Mouse (Mus musculus): Measurements from ENCODE around the gene Zmat5. TPM values are rescaled to one million over a fixed set of nuclear protein-coding genes. Genes with fewer than 3 reads are reported as not detected.

Gene Zmat5
- total RNA-seq, 2 experiments from 2014 or later = 44.5 to 49.6 TPM

DNA sequence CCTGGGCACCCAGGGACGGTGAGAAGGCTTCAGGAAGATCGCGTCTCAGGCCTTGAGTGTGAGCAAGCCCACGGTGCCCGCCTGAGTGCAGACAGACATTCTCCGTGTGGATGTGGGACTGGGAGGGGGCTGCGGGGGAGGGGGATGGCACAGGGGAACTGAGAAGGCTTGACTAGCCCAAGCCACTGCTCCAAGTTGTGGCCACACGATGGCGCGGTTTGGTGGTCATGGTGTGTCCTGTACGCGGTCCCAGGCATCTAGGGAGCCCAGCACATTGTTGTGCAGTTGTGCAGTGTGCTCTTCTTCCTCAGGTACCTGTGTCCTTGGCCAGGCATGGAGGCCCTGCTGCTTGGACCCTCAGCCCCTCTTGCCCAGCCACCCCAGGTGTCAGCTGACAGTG, 29.7 kb downstream of the Zmat5 start:
- DNase-seq = no peak

DNA sequence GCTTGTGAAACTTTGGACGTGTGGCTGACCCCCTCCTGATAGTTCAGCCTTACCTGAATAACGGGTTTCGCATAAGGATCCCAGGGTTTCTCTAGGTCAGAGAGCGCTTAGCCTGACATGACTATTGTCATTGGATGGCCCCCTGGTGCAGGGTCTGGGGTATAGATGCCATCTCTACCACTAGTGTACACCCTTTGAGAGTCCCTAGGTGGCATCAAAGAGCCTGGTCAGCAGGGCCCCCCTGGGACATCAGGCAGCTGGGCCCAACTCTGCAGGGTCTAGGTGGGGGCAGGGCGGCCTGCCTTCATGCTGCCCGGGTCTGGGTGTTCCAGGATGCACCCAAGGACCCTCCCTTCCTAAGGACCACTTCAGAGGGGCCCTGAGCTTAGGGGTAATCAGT, 31.9 kb downstream of the Zmat5 start:
- DNase-seq = no peak

DNA sequence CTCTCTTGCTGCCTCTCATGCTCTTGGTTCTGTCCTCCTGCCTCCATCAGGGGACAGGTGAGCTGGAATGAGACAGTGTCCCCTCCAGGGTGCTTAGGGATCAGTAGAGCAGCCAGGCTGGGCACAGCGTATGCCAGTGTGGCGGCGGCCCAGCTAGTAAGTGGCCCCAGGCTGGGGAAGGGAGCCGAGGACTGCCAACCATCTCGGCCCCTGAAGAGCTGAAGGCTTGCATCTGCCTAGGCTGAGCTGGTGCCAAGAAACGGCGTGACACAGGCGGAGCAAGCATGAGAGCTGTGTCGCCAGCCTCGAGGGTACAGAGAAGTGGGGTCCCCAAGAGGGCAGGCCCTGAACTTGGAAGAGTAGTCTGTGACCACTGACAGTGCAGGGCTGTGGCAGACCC, 33.2 kb downstream of the Zmat5 start:
- DNase-seq = no peak

DNA sequence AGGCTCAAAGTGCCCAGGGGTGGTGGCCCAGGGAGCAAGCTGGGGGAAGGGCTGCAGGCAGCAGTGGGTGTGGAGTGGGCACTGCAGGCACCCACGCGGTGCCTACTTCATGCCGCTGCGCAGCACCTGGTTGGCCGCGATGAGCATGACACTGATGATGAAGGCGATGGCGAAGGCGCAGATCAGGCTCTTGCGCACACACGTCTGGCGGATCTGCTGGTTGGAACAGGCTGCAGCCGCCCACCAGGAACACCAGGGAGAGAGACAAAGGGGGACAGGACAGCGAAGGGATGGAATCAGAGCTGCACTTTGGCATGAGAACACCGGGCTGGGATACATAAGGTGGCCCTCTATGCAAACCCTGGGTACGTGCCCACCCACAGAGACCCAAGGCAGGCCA, 34.2 kb downstream of the Zmat5 start:
- no peak for DNase-seq

DNA sequence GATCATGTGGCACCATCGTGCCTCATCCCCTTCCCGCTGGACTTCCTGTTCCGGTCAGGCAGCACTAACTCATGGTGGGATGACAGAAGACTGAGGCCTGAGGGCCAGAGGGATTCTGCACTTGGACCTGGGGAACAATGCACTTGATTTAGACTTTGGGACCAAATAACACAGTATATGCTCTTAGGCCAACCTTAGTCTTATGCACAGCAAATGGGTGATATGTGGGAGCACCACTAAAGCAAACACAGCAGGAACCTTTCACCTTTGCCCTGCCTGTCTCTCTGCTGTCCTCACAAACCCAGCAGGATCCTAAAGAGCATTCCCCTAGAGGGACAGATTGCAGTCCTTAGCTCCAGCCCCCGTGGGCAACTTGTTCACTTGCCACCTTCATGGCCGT, 36.3 kb downstream of the Zmat5 start:
- no peak for DNase-seq

DNA sequence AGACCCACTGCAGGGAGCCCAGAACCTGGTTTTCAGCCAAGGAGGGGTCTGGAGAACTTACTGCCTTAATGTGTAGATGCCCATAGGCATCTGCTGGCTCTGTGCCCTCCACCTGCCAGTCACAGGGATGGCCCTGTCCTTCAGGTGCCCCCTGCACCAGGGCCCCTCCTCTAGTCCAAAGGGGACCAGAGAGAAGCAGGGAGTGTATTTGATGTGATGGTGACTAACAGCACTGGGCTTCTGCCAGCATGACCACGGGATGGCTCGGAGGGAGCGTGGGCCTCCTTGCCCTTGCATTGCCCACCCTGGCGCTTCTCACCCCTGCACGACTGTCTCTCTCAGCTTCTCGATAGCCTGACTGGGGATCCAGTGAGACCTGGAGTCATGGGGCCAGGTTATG, 40.2 kb downstream of the Zmat5 start:
- DNase-seq = no peak

DNA sequence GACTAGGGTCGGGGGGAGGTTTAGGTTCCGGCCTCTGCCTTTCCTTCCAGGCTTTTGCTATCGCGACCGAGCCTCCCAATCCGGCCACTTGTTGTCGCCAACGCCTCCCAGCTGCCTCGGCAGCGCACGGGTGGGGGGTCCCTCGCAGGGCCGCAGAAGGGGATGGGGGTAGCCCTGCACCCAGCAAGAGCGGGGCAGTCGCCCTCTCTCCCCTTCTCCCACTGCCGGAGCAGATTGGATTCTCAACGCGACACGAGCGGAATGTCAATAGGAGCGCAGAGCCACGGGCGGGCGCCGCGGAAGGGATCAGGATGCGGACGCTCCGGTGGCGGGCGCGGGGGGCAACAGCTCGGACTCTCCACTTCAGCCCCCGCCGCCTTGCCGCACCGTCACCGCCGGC, 41.5 kb downstream of the Zmat5 start:
- no peak for DNase-seq

DNA sequence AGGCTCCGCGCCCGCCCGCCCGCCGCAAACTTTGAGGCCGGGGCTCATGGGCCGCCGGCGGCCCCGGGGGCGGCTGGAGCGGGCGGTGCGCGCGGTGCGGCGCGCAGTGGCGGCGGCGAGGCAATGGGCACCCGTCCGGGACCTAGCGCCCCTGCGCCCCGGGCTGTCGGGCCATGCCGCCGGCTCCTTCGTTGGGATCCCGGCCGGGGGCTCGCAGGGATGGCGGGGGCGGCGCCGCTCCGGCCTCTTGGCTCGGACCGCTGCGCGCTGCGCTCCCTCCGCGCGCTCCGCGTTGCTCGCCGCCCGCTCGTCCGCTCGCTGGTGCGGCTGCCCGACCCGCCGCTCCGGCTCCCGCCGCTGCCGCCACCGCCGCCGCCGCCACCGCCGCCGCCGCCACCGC, 42.3 kb downstream of the Zmat5 start, which contains the start of gene Cabp7:
TSS of gene Cabp7 (minus strand) at position 46 of the 400 bp plus-strand sequence.
- no peak for DNase-seq

DNA sequence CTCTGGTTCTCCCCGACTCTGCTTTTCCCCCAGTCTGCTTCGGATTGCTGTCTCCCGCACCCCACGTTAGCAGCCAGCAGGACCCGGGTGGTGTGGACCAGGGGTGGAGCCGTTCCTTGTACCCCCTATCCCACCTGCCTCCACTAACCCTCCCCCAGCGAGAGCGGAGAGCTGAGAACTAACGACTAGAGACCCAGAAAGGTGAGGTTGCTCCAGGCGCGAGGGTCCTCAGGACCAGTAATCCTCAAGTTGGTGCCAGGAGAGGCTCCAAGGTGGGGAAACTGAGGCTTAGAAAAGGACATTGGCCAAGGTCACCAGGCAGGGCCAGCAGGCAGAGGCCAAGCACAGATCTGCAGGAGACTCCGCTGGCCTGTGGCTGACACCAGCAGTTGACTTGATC, 42.8 kb downstream of the Zmat5 start:
- DNase-seq = no peak

DNA sequence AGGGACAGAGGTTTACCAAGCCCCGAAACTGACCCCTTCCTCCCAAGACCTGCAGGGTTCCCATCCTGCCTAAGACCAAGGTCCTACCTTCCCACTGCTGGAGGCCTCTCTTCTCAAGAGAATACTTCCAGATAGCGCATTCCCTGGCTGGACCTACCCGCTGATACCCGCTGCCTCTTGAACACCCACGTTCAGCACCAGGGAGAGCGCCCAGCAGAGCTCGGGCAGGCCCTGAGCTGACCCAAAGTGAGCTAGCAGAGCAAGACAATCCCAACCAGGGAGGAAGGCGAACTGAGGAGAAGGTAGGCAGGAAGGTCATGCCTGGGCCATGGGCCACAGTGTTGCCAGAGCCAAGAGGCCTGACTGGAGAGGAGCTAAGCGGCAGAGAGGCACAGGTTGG, 45.8 kb downstream of the Zmat5 start:
- peak; percentile 91 to 92 for DNase-seq

DNA sequence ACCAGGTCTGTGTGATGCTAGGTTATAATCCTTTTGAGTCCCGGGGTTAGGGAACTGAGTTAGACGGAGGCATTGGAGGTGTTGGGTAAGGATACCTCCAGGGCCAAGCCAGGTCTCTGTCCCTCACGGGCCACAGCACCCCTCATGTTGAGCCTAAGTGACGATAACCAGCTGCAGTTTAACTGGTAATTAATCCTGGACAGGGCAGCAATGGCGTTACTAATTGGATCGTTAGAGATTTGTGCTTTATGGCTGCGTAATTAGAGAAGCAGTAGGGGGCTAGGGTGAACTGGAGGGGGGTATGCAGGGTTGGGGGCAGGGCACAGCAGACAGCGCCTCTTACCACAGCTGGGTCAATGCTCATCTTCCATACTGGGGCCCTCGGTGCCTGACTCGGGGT, 48.4 kb downstream of the Zmat5 start:
- DNase-seq = no peak

DNA sequence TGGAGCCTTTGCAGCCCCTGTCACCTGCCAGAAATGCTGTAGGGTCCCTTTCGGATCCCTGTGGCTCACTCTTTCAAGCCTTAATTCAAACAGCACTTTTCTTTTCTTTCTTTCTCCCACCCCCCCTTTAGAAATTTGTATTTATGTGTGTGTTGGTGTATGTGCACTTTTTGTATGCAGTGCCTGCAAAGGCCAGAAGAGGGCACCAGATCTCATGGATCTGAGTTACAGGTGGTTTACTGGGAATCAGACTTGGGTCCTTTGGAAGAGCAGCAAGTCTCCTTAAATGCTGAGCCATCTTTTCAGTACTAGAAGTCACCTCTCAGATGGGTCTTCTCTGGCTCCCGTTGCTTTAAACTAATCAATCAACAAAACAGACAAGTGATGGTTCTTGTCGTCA, 49.6 kb downstream of the Zmat5 start:
- no peak for DNase-seq

DNA sequence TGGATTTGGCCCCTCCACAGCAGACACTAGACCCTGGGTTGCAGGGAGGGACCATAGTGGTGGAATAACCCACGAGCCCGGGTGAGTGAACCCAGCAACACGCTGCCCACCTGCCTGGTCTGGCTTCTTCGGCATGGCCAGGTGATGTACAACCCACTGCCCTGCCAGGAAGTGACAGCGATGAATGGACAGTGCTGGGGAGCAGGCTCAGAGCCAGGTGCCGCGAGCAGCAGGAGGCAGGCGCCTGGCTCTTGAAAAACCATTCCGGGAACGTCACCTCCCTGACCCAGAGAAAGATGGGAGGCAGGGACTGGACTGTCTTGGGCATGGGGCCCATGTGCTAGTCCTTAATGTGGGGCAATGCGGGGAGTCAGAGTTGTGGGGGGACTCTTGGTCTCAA, 50.4 kb downstream of the Zmat5 start:
- no peak for DNase-seq

DNA sequence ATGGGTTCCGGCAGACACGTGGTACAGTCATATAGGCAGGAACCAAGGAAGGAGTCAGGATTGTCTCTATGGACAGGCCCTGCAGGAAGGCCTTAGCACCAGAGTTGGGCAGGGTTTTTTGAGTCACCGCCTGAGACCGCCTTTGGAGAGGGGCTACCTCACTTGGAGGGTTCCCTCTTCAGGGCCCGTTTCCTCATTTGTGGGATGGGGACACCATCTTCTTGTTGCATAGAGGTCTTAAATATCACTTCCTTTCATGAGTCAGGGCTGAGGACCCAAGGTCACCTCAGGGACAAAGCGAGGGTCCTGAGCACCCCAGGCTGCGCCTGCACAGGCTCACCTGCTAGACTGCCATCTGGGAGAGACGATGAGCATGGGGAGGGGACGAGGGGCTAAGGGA, 52.0 kb downstream of the Zmat5 start:
- DNase-seq = no peak

DNA sequence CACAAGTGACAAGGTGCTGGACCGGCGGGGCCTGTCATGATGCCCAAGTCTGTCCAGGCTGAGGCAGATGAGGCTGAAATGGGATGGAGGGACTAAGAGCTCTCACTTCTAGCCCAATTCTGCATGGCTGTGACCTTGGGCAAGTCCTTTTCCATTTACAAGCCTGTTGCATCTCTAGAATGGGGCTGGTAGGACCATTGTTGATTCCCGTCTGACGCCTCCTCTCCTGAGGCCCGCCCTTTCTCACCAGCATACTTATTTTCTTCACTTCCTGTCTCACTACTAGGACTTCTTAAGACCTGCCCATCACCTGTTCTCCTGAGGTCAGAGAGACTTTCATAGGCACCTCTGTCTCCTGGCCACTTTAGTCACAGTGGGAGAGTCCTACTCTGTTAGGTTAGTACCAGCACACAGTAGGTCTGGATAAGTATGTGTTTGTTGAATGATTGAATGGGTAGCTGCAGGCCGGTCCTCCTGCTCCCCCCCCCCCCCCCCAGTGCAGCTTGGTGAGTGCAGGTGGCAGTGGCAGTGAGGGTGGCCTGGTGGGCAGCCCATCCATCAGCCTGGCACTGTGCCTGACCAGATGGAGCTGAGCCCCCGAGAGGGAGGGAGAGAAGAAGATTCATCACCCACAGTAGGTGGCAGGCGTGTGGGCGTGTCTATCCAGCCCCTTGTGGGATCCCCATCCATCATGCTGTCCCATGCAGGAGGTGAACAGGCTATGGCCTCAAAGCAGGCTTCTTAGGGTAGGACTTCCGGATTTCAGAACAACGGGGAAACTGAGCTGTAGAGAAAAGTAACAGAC, 52.7 kb downstream of the Zmat5 start:
- no peak for DNase-seq

DNA sequence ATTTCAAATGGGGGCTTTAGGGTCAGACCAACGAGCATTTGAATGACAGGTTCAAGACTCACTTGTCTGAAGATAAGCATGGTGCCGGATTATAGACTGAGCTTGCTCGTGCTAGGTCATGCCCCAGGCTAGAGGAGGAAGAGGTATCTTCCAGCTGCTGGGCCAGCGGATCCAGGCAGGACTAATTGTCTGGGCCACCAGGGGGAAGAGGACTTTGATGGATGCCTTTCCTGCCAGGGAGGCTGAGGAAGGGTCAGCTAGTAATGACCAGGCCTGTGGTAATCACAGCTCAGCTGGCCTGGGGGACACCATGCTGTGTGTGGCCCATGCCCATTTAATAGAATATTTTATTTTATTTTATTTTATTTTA, 53.3 kb downstream of the Zmat5 start:
- DNase-seq = no peak

DNA sequence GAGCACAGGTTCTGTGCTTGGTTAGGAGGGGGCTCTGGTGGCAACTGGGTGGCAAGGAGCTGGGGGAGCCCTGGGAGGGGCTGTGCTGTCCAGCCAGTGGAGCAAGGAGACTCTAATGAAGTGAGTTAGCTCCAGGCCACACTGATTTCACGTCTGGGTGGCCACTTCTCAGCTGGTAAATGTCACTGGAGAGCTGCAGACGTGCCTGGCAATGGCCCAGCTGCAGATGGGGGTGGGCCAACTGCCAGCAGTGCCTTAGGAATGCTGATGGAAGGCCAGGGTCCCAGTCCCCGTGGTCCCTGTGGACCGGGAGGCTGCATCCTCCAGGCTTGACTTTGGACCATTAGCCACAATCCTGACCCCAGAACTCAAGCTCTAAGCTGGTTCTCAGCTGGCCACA, 56.0 kb downstream of the Zmat5 start:
- no peak for DNase-seq

DNA sequence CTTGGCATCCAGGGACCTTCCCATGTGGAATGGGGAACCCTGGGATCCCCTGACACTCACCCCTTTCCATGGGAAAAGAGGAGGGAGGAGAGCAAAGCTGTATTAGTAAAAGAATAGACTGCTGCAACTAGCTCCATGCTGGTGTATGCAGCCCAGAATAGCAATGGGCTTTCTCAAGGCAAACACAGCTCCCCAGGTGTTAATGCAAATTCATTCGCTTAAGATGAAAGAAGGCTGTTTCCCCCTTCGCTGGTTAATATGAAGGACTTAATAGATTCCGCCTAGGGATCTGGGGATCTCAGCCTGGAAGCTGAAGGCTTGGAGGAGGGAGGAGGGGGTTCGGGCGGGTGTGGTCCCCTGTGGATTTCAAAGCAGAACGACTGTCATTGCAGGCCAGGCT, 57.5 kb downstream of the Zmat5 start:
- no peak for DNase-seq

DNA sequence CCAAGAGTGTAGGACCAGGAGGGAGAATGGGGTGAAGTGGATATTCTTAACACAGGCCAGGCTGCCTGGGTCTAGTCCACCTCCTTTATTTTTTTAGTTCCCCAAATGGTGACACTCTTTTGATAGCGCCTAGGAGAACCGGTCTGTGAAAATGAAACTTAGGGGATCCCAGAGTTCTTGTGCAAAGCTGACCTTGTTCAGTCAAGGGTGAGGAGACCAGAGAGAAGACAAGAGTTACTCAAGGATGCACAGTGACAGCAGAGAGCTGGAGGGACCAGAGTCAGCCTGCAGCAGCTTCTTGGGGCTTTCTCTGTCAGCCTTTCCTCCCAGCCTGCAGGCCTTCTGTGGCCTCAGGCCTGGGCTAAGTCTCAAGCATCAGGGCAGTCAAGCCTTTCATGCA, 58.0 kb downstream of the Zmat5 start:
- no peak for DNase-seq

DNA sequence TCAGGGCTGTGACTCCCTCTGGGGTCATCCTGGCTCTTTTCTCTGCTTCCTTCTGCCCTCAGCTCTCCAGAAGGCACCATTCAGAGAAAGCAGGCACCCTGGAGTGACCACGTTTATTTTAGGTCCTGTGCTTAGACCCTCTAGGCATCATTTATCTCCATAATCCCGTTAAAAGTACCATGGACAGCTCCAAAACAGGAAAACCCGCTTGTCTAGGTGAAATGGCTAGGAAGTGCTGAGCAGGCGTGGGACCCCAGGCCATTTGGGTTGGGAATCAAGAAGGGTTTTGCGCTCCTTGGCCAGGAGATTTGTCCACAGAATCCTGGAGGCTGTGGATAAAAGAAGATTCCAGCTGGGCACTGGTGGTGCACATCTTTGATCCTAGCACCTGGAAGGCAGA, 59.2 kb downstream of the Zmat5 start:
- no peak for DNase-seq

DNA sequence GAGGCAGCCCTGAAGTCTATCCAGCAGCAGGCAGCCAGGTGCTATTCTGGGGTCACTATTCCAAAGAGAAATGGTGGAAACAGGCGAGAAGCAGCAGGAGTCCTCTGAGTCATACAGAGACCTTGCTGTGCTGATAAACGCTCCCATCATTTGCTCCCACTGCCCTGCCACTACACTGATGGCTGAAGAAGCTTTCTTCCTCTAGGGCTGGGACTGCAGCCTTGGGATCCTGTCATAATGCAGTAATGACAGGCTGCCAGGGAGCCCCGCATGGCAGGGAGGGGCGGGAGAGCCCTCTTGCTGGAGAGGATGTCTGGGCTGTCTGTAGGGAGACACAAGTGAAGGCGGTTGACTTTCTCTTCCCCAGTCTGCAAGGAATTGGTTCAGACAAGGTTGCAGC, 60.0 kb downstream of the Zmat5 start:
- DNase-seq = peak; percentile 56 to 62

DNA sequence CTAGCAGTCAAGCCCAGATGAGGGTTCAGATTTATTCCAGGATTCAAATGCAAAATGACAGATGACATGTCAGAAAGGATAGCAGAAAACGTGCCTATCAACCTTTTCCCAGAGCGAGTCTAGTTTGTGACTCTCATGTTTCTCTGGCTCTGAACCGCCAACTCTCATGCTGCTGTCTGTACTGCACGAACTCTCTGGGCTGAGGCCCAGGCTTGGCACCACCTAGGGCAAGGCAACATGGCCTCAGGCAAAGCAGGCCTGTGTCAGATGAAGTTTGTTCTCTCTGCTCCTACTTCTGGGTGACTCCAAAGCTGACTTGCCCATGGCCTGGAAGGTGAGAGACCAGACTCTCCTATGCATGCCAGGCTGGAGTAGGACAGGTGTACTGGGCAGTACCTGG, 63.9 kb downstream of the Zmat5 start:
- DNase-seq = no peak

DNA sequence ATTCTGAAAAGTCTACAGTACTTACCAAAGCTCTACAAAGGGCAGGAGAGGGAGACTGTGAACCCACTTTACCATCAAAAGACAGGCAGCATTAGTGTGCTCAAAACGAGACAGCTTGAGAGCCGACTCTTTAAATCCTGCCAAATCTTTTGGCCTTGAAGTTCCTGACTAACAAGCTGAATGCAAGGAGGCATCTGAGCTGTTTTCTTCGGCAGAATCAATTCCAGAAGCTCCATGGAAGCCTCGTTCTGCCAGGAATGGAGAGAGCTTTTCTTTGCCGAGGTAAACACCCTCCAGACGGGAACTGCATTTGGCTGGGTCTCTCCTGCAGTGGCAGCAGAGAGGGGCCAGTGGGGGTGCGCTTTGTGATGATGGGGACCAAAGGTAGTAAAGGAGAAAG, 64.8 kb downstream of the Zmat5 start:
- DNase-seq = no peak

DNA sequence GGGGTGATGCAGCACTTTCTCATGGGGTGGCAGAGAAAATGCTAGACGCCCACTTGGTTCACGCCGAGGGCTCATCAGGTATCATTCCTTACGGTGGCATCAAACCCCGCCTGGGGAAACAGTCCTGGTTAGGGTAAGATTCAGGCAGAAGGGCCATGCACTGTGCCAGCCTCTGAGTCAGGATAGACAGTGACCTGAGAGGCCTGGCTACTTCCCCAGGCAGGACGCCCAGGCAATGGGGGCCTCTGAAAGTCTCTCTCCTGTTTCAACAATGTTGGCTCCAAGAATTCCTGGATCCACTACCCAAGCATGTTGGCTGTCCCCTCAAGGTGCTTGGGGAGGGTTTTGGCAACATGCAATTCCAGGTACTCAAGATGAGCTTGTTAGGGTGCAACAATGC, 65.4 kb downstream of the Zmat5 start:
- no peak for DNase-seq

DNA sequence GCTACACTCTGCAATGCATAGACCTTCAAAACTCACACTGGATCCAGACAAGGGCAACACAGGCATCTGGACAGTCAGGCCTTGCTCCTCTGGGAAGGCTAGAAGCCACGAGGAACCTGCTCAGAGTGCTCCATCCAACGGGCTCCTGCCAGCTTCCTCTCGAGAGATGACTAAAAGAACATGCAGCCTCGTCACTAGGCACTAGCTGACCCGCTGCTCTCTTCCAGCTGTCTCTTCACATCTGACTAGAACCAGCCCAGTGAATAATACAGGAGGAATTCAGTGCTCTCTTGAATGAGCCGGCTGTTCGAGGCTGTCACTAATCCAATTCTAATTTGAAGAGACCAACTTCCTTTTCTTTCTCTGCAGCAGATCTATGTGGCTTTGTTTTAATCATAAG, 67.3 kb downstream of the Zmat5 start:
- peak in 1 of 2 experiments; percentile 40 for DNase-seq

Data from adrenal gland, postnatal 36 days (tissue).